Mouse (Mus musculus) urinary bladder, adult 18-20 months (tissue): ENCODE measurements around the gene Hrk.

Experiments used
- DNase-seq, 2 experiments: peaks; one replicate each; pipeline ENCODE4 v3.0.0; 2022; ENCODE audit warnings: low spot score in 2 of 2, mixed read lengths in 2 of 2

The Hrk gene

GRCm38 (mm10) chr5:118217410-118217809, 53.0 kb downstream of the Hrk start:
- no peak for DNase-seq

GRCm38 (mm10) chr5:118223142-118223757, 58.8 kb downstream of the Hrk start:
- DNase-seq = no peak

- DNase-seq = no peak
Measured at GRCm38 (mm10) chr5:118230071-118230611, 65.7 kb downstream of the Hrk start.

GRCm38 (mm10) chr5:118236891-118237290, 72.4 kb downstream of the Hrk start:
- DNase-seq = no peak
